ENCODE assay signal across 27 mouse cellular contexts in the genomic region with DNA sequence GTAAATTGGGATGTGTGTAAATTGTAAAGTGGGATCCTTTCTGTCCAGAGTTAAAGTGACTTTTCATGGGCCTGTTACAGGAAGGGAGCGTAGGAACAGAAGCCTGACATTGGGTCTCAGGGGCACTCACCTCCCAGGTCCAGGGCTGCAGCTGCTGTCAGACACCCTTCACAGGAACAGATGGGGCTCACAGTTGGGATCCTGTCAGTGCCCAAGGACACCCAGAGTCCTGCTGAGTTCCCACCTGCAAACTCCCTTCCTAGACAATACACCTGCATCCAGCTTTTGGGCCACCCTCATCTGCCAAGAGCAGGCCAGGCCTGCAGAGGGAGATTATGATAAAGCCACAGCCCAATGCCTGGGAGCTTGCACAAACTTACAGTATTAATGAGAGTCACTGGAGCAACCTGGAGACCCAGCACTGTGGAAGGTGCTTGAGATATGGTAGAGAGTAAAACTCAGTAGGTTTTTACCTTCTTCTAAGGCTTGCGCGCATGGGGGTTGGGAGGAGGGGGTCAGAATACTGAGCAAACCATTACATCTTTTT. TPM values are rescaled to one million over a fixed set of nuclear protein-coding genes. Genes with fewer than 3 reads are reported as not detected.
A peak's percentile ranks its signal among the peaks of the same experiment; 100 is the strongest.
DNase-seq lines count a peak whose midpoint lies in the region; ATAC-seq and TF ChIP-seq lines count a peak whose summit lies in the region.
"Had no signal": no experiment of that assay in that cellular context is flagged by ENCODE, and none has a peak within 500 bp of the region (broad histone marks: within the 10 kb centered on the region; RNA-seq: fewer than 3 reads in every experiment).

A gene (minus strand): TSS at position 263 of the 547 bp plus-strand sequence.

- H3K27me3 ChIP-seq in heart, embryonic 12.5 days (replicated peaks) = no peaks in the 10 kb centered on the region
- no peaks in the 10 kb centered on the region for H3K27me3 ChIP-seq in liver, embryonic 14.5 days (ENCODE audit: control insufficient read depth, insufficient read depth, low read length)
- no peaks in the 10 kb centered on the region for H3K27me3 ChIP-seq in hindbrain, embryonic 10.5 days (ENCODE audit: insufficient read depth, poor library complexity, severe bottlenecking)
- H3K27me3 ChIP-seq: embryonic facial prominence, embryonic 12.5 days; forebrain, embryonic 13.5 days; lung, embryonic 15.5 days; neural tube, embryonic 13.5 days had no signal

- no peak within 1 kb of the TSS for H3K4me3 ChIP-seq in heart, embryonic 12.5 days
- no peak within 1 kb of the TSS for H3K4me3 ChIP-seq in liver, embryonic 14.5 days (ENCODE audit: insufficient read depth in 1 of 2, low read depth in 2 of 2, low read length in 2 of 2)
- no peak within 1 kb of the TSS for H3K4me3 ChIP-seq in hindbrain, embryonic 10.5 days
- H3K4me3 ChIP-seq: embryonic facial prominence, embryonic 12.5 days; erythroblast, embryonic 14.5 days; forebrain, embryonic 13.5 days; gastrocnemius, adult 2 months; lung, embryonic 15.5 days; myocyte; neural tube, embryonic 13.5 days had no signal

- 92% methylated on average over 3 of the region's 3 CpGs for WGBS in heart, embryonic 12.5 days
- WGBS in liver, embryonic 14.5 days (ENCODE audit: insufficient replicate concordance) = 71% methylated on average over 3 of the region's 3 CpGs
- 94% methylated on average over 3 of the region's 3 CpGs for WGBS in hindbrain, embryonic 10.5 days

- DNase-seq in heart, adult 11 months = no peak
- no peak for DNase-seq in liver, embryonic 14.5 days (ENCODE audit: low read depth in 3 of 3, low spot score in 3 of 3)
- no peak for DNase-seq in left cerebral cortex, postnatal 14 days (ENCODE audit: low spot score in 2 of 2)
- DNase-seq in hindbrain, embryonic 10.5 days (ENCODE audit: low spot score) = no peak
- no peak for DNase-seq in cerebellum, postnatal 4 days (ENCODE audit: low spot score in 2 of 2)
- DNase-seq: adrenal gland, adult 8-10 months; cerebellum, adult 18-20 months; cerebellum, postnatal 14 days; gastrocnemius, adult 2 months; kidney, postnatal 4 days; lung, postnatal 36 days; thymus, postnatal 4 days had no signal

- no peak within 1 kb of the TSS for H3K27ac ChIP-seq in heart, embryonic 12.5 days (ENCODE audit: poor library complexity, severe bottlenecking)
- H3K27ac ChIP-seq in liver, embryonic 14.5 days = no peak within 1 kb of the TSS
- H3K27ac ChIP-seq in hindbrain, embryonic 10.5 days = no peak within 1 kb of the TSS
- H3K27ac ChIP-seq: embryonic facial prominence, embryonic 12.5 days; forebrain, embryonic 13.5 days; gastrocnemius, adult 2 months; hindbrain, postnatal 0 days; lung, embryonic 15.5 days; neural tube, embryonic 13.5 days had no signal

- intact Hi-C loops in left cerebral cortex, postnatal 14 days (cut with DNase I) = no loop called here

- no peaks in the 10 kb centered on the region for H3K36me3 ChIP-seq in heart, embryonic 12.5 days
- H3K36me3 ChIP-seq in liver, embryonic 14.5 days (replicated peaks; ENCODE audit: control insufficient read depth, insufficient read depth, low read depth) = no peaks in the 10 kb centered on the region
- H3K36me3 ChIP-seq in hindbrain, embryonic 10.5 days = no peaks in the 10 kb centered on the region
- H3K36me3 ChIP-seq: embryonic facial prominence, embryonic 12.5 days; G1E; lung, embryonic 15.5 days; neural tube, embryonic 13.5 days had no signal

- peaks cover 11% of the 10 kb centered on the region for H3K4me1 ChIP-seq in heart, embryonic 12.5 days (replicated peaks)
- peaks cover 0 to 2% of the 10 kb centered on the region in 2 experiments; a peak in 3 of 4 replicates for H3K4me1 ChIP-seq in liver, embryonic 14.5 days (replicated peaks; ENCODE audit: control insufficient read depth in 2 of 2, insufficient read depth in 2 of 2, low read length in 1 of 2)
- no peaks in the 10 kb centered on the region for H3K4me1 ChIP-seq in hindbrain, embryonic 10.5 days (replicated peaks)
- H3K4me1 ChIP-seq: embryonic facial prominence, embryonic 12.5 days; lung, embryonic 15.5 days had no signal

- peak; percentile 51 for TF ChIP-seq EP300 in liver, embryonic 14.5 days (IDR thresholded peaks at IDR 0.05; ENCODE audit: low read depth)

- no peaks in the 10 kb centered on the region for H3K9me3 ChIP-seq in heart, embryonic 12.5 days (replicated peaks)
- no peaks in the 10 kb centered on the region for H3K9me3 ChIP-seq in liver, embryonic 14.5 days (ENCODE audit: control insufficient read depth, low read length)
- no peaks in the 10 kb centered on the region for H3K9me3 ChIP-seq in hindbrain, embryonic 10.5 days
- H3K9me3 ChIP-seq: embryonic facial prominence, embryonic 12.5 days; forebrain, embryonic 13.5 days; G1E; lung, embryonic 15.5 days; neural tube, embryonic 13.5 days had no signal

- no peak for ATAC-seq in heart, embryonic 12.5 days (ENCODE audit: insufficient number of reproducible peaks, low FRiP score)
- no peak for ATAC-seq in erythroblast, adult 5-6 weeks (replicated peaks; ENCODE audit: low FRiP score, poor library complexity, severe bottlenecking)
- peak; percentile 57 for ATAC-seq in liver, embryonic 14.5 days (ENCODE audit: insufficient read depth)
- ATAC-seq: CD4-positive, CD25-positive, alpha-beta regulatory T cell, adult 4 months; forebrain, embryonic 13.5 days; hindbrain, postnatal 0 days; intestine, embryonic 16.5 days; midbrain, embryonic 16.5 days had no signal

- TF ChIP-seq CTCF in liver, embryonic 14.5 days (IDR thresholded peaks at IDR 0.05; ENCODE audit: low read depth) = 0 out of 2 replicates have a peak, but pooled peaks have one; percentile 5

- no peak within 1 kb of the TSS for H3K4me2 ChIP-seq in heart, embryonic 12.5 days
- no peak within 1 kb of the TSS for H3K4me2 ChIP-seq in liver, embryonic 14.5 days (ENCODE audit: low read depth)
- H3K4me2 ChIP-seq: embryonic facial prominence, embryonic 12.5 days; forebrain, embryonic 13.5 days; lung, embryonic 15.5 days; neural tube, embryonic 13.5 days had no signal

- H3K9ac ChIP-seq in heart, embryonic 12.5 days = no peak within 1 kb of the TSS
- no peak within 1 kb of the TSS for H3K9ac ChIP-seq in liver, embryonic 14.5 days (replicated peaks)
- H3K9ac ChIP-seq: embryonic facial prominence, embryonic 12.5 days; forebrain, embryonic 13.5 days; lung, embryonic 15.5 days; neural tube, embryonic 13.5 days had no signal

RNA-seq across cellular contexts. Expression of the gene that starts here (rescaled TPM):
- polyA plus RNA-seq in heart, embryonic 12.5 days (2016; fragmentation: Nextera tagmentation; extraction: Ambion mirVana) = 10.8 and 15.5 TPM in 2 replicates
- 161 and 164 TPM in 2 replicates for total RNA-seq in erythroblast, adult 5-6 weeks (2015; ENCODE audit: low replicate concordance)
- total RNA-seq in erythroblast, adult 5-6 weeks (2017; ENCODE audit: low replicate concordance) = 108 and 243 TPM in 2 replicates
- 6.5 and 16.3 TPM in 2 replicates for polyA plus RNA-seq in liver, embryonic 14.5 days (2012; rRNA removed)
- polyA plus RNA-seq in liver, embryonic 14.5 days (2014; fragmentation: Nextera tagmentation; extraction: Ambion mirVana) = 31.1 and 40.3 TPM in 2 replicates
- not detected for total RNA-seq in left cerebral cortex, postnatal 14 days (2021)
- polyA plus RNA-seq in hindbrain, embryonic 10.5 days (2016; fragmentation: Nextera tagmentation; extraction: Ambion mirVana) = 0.73 and 1.7 TPM in 2 replicates
- total RNA-seq: gastrocnemius, adult 2 months; granulocyte monocyte progenitor cell, adult 5-6 weeks; left cerebral cortex, postnatal 25 days had no signal
- polyA plus RNA-seq: G1E had no signal

Comparison
In these comparisons a context has a peak if more than half of its experiments do, and no peak if none do; other contexts are left out.
1. RNA of the gene that starts here (total RNA-seq): 108 to 243 TPM in erythroblast, adult 5-6 weeks; not detected in left cerebral cortex, postnatal 14 days; every median in the first group is over 10 times any median in the second.